Mouse (Mus musculus): Measurements from ENCODE around the gene Olah. TPM values are rescaled to one million over a fixed set of nuclear protein-coding genes. Genes with fewer than 3 reads are reported as not detected.
A peak's percentile ranks its signal among the peaks of the same experiment; 100 is the strongest.

Olah gene
- polyA plus RNA-seq, 1 experiment from 2014 or later = not detected

- H3K4me2 ChIP-seq (ENCODE audit: low read depth, severe bottlenecking) = peak within 1 kb of the TSS; percentile 37
- DNase-seq (ENCODE audit: low spot score) (peak; percentile 42), ATAC-seq (ENCODE audit: insufficient number of reproducible peaks, low FRiP score, low TSS enrichment, low read depth) (no peak)
- no peaks in the 10 kb centered on the region for H3K36me3 ChIP-seq (ENCODE audit: control insufficient read depth, insufficient read depth, low read length)
- no peak within 1 kb of the TSS for H3K4me3 ChIP-seq (ENCODE audit: low read depth, low read length)
- no peaks in the 10 kb centered on the region for H3K4me1 ChIP-seq (ENCODE audit: control insufficient read depth, insufficient read depth, low read length)
- H3K27me3 ChIP-seq (ENCODE audit: control insufficient read depth, insufficient read depth, low read length) = peaks cover 5% of the 10 kb centered on the region
- H3K9me3 ChIP-seq (ENCODE audit: control insufficient read depth, low read length) = no peaks in the 10 kb centered on the region
- H3K27ac ChIP-seq (replicated peaks; ENCODE audit: low read depth, low read length) = no peak within 1 kb of the TSS
- WGBS = 7% methylated on average over 20 of the region's 20 CpGs
- H3K9ac ChIP-seq (ENCODE audit: low read length) = peak within 1 kb of the TSS; percentile 7; the same call in 1 of the 2 replicates
These were observed 61.3 kb downstream of the Olah start, which contains the start of gene Acbd7 for GRCm38 (mm10) chr2:3335611-3336301. Acbd7 (plus strand) TSS chr2:3336168.

GRCm38 (mm10) chr2:3333761-3334160 lies 63.2 kb downstream of the Olah start:
- Histone ChIP-seq H3K4me1 (ENCODE audit: control insufficient read depth, insufficient read depth, low read length) (no peaks in the 10 kb centered on the region), H3K36me3 (ENCODE audit: control insufficient read depth, insufficient read depth, low read length) (peaks cover 4% of the 10 kb centered on the region; the same call in 1 of the 2 replicates), H3K4me2 (ENCODE audit: low read depth, severe bottlenecking) (no peak overlapping the region), H3K9ac (ENCODE audit: low read length) (no peak overlapping the region), H3K27me3 (ENCODE audit: control insufficient read depth, insufficient read depth, low read length) (peaks cover 5% of the 10 kb centered on the region), H3K9me3 (ENCODE audit: control insufficient read depth, low read length) (no peaks in the 10 kb centered on the region), H3K4me3 (ENCODE audit: low read depth, low read length) (no peak overlapping the region), H3K27ac (replicated peaks; ENCODE audit: low read depth, low read length) (no peak overlapping the region)
- ATAC-seq (ENCODE audit: insufficient number of reproducible peaks, low FRiP score, low TSS enrichment, low read depth) = no peak
- no peak for DNase-seq (ENCODE audit: low spot score)
- WGBS = 93% methylated on average over 12 of the region's 12 CpGs

- WGBS = under 1% methylated on average over 45 of the region's 45 CpGs
- no peaks in the 10 kb centered on the region for H3K9me3 ChIP-seq (ENCODE audit: control insufficient read depth, low read length)
- H3K4me3 ChIP-seq (ENCODE audit: low read depth, low read length) = peak within 1 kb of the TSS; percentile 59
- H3K36me3 ChIP-seq (ENCODE audit: control insufficient read depth, insufficient read depth, low read length) = peaks cover 7% of the 10 kb centered on the region; the same call in 1 of the 2 replicates
- peaks cover 5% of the 10 kb centered on the region for H3K27me3 ChIP-seq (ENCODE audit: control insufficient read depth, insufficient read depth, low read length)
- peak within 1 kb of the TSS; percentile 61 for H3K4me2 ChIP-seq (ENCODE audit: low read depth, severe bottlenecking)
- ATAC-seq (ENCODE audit: insufficient number of reproducible peaks, low FRiP score, low TSS enrichment, low read depth) (peak; percentile 99), DNase-seq (ENCODE audit: low spot score) (peak; percentile 97)
- no peaks in the 10 kb centered on the region for H3K4me1 ChIP-seq (ENCODE audit: control insufficient read depth, insufficient read depth, low read length)
- H3K27ac ChIP-seq (replicated peaks; ENCODE audit: low read depth, low read length) = no peak within 1 kb of the TSS
- H3K9ac ChIP-seq (ENCODE audit: low read length) = peak within 1 kb of the TSS; percentile 55
These were observed 64.3 kb downstream of the Olah start, which contains the start of gene Rpp38 for GRCm38 (mm10) chr2:3332484-3333242. Rpp38 (minus strand) TSS chr2:3332643.

- 1% methylated on average over 18 of the region's 21 CpGs for WGBS
These were observed 65.0 kb downstream of the Olah start for GRCm38 (mm10) chr2:3332056-3332455.

GRCm38 (mm10) chr2:3331071-3331703 lies 65.8 kb downstream of the Olah start:
- 71% methylated on average over 5 of the region's 5 CpGs for WGBS
- Histone ChIP-seq H3K4me2 (ENCODE audit: low read depth, severe bottlenecking) (peak overlapping the region; percentile 61), H3K27me3 (ENCODE audit: control insufficient read depth, insufficient read depth, low read length) (peaks cover 4% of the 10 kb centered on the region), H3K36me3 (ENCODE audit: control insufficient read depth, insufficient read depth, low read length) (peaks cover 7% of the 10 kb centered on the region; the same call in 1 of the 2 replicates), H3K27ac (replicated peaks; ENCODE audit: low read depth, low read length) (no peak overlapping the region), H3K4me1 (ENCODE audit: control insufficient read depth, insufficient read depth, low read length) (no peaks in the 10 kb centered on the region), H3K4me3 (ENCODE audit: low read depth, low read length) (peak overlapping the region; percentile 59; the same call in 1 of the 2 replicates), H3K9ac (ENCODE audit: low read length) (no peak overlapping the region), H3K9me3 (ENCODE audit: control insufficient read depth, low read length) (no peaks in the 10 kb centered on the region)
- DNase-seq (ENCODE audit: low spot score) (no peak), ATAC-seq (ENCODE audit: insufficient number of reproducible peaks, low FRiP score, low TSS enrichment, low read depth) (no peak)

More at GRCm38 (mm10) chr2:3332056-3332455, 65.0 kb downstream of the Olah start:
- DNase-seq (ENCODE audit: low spot score) (no peak), ATAC-seq (ENCODE audit: insufficient number of reproducible peaks, low FRiP score, low TSS enrichment, low read depth) (no peak)
- Histone ChIP-seq H3K4me1 (ENCODE audit: control insufficient read depth, insufficient read depth, low read length) (no peaks in the 10 kb centered on the region), H3K9ac (ENCODE audit: low read length) (peak overlapping the region; percentile 55), H3K36me3 (ENCODE audit: control insufficient read depth, insufficient read depth, low read length) (peaks cover 7% of the 10 kb centered on the region; the same call in 1 of the 2 replicates), H3K27ac (replicated peaks; ENCODE audit: low read depth, low read length) (no peak overlapping the region), H3K27me3 (ENCODE audit: control insufficient read depth, insufficient read depth, low read length) (peaks cover 5% of the 10 kb centered on the region), H3K4me3 (ENCODE audit: low read depth, low read length) (peak overlapping the region; percentile 59), H3K9me3 (ENCODE audit: control insufficient read depth, low read length) (no peaks in the 10 kb centered on the region), H3K4me2 (ENCODE audit: low read depth, severe bottlenecking) (peak overlapping the region; percentile 61)

GRCm38 (mm10) chr2:3327351-3327750 lies 69.7 kb downstream of the Olah start:
- Histone ChIP-seq H3K27me3 (ENCODE audit: control insufficient read depth, insufficient read depth, low read length) (no peaks in the 10 kb centered on the region), H3K4me1 (ENCODE audit: control insufficient read depth, insufficient read depth, low read length) (no peaks in the 10 kb centered on the region), H3K27ac (replicated peaks; ENCODE audit: low read depth, low read length) (no peak overlapping the region), H3K9ac (ENCODE audit: low read length) (no peak overlapping the region), H3K4me3 (ENCODE audit: low read depth, low read length) (no peak overlapping the region), H3K4me2 (ENCODE audit: low read depth, severe bottlenecking) (no peak overlapping the region), H3K9me3 (ENCODE audit: control insufficient read depth, low read length) (no peaks in the 10 kb centered on the region), H3K36me3 (ENCODE audit: control insufficient read depth, insufficient read depth, low read length) (peaks cover 10% of the 10 kb centered on the region; the same call in 1 of the 2 replicates)
- WGBS = 24% methylated on average over 1 of the region's 1 CpGs
- ATAC-seq (ENCODE audit: insufficient number of reproducible peaks, low FRiP score, low TSS enrichment, low read depth) (no peak), DNase-seq (ENCODE audit: low spot score) (peak; percentile 42)

- H3K9ac ChIP-seq (ENCODE audit: low read length) = no peak overlapping the region
- no peaks in the 10 kb centered on the region for H3K4me1 ChIP-seq (ENCODE audit: control insufficient read depth, insufficient read depth, low read length)
- 97% methylated on average over 1 of the region's 1 CpGs for WGBS
- H3K27ac ChIP-seq (replicated peaks; ENCODE audit: low read depth, low read length) = no peak overlapping the region
- H3K4me3 ChIP-seq (ENCODE audit: low read depth, low read length) = no peak overlapping the region
- no peaks in the 10 kb centered on the region for H3K27me3 ChIP-seq (ENCODE audit: control insufficient read depth, insufficient read depth, low read length)
- H3K9me3 ChIP-seq (ENCODE audit: control insufficient read depth, low read length) = no peaks in the 10 kb centered on the region
- peaks cover 10% of the 10 kb centered on the region; the same call in 1 of the 2 replicates for H3K36me3 ChIP-seq (ENCODE audit: control insufficient read depth, insufficient read depth, low read length)
- no peak for DNase-seq (ENCODE audit: low spot score)
- no peak for ATAC-seq (ENCODE audit: insufficient number of reproducible peaks, low FRiP score, low TSS enrichment, low read depth)
- no peak overlapping the region for H3K4me2 ChIP-seq (ENCODE audit: low read depth, severe bottlenecking)
These were observed 70.5 kb downstream of the Olah start for GRCm38 (mm10) chr2:3326547-3326946.

Data from limb, embryonic 11.5 days (tissue).